Mouse (Mus musculus) hindbrain, postnatal 0 days (tissue): ENCODE results near the gene Abca4. TPM values are rescaled to one million over a fixed set of nuclear protein-coding genes. Genes with fewer than 3 reads are reported as not detected.

Experiments
- ATAC-seq: fragments of 200-750 bp; cut with Nextera tagmentation; 2 replicates; pipeline ENCODE4 v1.8.0; 2017; ENCODE audit warnings: mild to moderate bottlenecking, moderate TSS enrichment, moderate library complexity
- DNase-seq: peaks from one replicate; pipeline ENCODE4 v3.0.0-alpha.2; 2015; ENCODE audit warnings: low spot score
- H3K27ac ChIP-seq: fragments of 300-500 bp; sonication (generic); 2 replicates; pipeline ENCODE4 v1.5.1; 2014; ENCODE audit warnings: mild to moderate bottlenecking
- H3K27me3 ChIP-seq: fragments of 300-500 bp; sonication (generic); 2 replicates; pipeline ENCODE4 v1.6.1; 2014; ENCODE audit warnings: low read length, mixed read lengths; ENCODE audit not compliant: insufficient read depth
- H3K36me3 ChIP-seq: fragments of 300-500 bp; sonication (generic); 2 replicates; pipeline ENCODE4 v1.6.1; 2014; ENCODE audit warnings: low read length, mixed read lengths; ENCODE audit not compliant: insufficient read depth
- H3K4me1 ChIP-seq: fragments of 300-500 bp; sonication (generic); 2 replicates; pipeline ENCODE4 v1.6.1; 2014; ENCODE audit warnings: antibody characterized with exemption, low read length, mixed read lengths; ENCODE audit not compliant: insufficient read depth
- H3K4me2 ChIP-seq: fragments of 300-500 bp; sonication (generic); 2 replicates; pipeline ENCODE4 v1.6.1; 2014; ENCODE audit warnings: low read depth, mild to moderate bottlenecking, low read length, moderate library complexity, mixed read lengths
- H3K4me3 ChIP-seq: fragments of 300-500 bp; sonication (generic); 2 replicates; pipeline ENCODE4 v1.5.1; 2014; ENCODE audit warnings: low read length
- H3K9ac ChIP-seq: fragments of 300-500 bp; sonication (generic); replicated peaks from 2 replicates; pipeline ENCODE4 v1.6.1; 2014; ENCODE audit warnings: mild to moderate bottlenecking, low read length, moderate library complexity, mixed read lengths
- H3K9me3 ChIP-seq: fragments of 300-500 bp; sonication (generic); 2 replicates; pipeline ENCODE4 v1.6.1; 2016; ENCODE audit warnings: low read length, mixed read lengths
- CTCF ChIP-seq: IDR thresholded peaks from 2 replicates; pipeline ENCODE4 v1.5.1; 2016; ENCODE audit warnings: antibody characterized with exemption, control low read depth, low read depth
- WGBS: fragments of 180-500 bp; shearing (Covaris S2); extraction: QIAGEN DNeasy Blood & Tissue Kit; methylation state at CpG from one replicate; pipeline ENCODE4 v1.1.7; 2014; 5-methylcytosine and 5-hydroxymethylcytosine counted together
- polyA plus RNA-seq: library from polyadenylated mRNA; unstranded; fragments of >200 nt; fragmentation: Nextera tagmentation; extraction: Ambion mirVana; gene quantifications from 2 replicates; pipeline ENCODE4 v1.2.1, GENCODE M21; 2015
- total RNA-seq: library from RNA; depleted of rRNA; stranded (reverse); fragments of >200 nt; gene quantifications from 2 replicates; pipeline ENCODE4 v1.2.3, GENCODE M21; 2014

Gene Abca4
- total and polyA plus RNA-seq, 2 experiments from 2014 or later, result 4.8 to 11.7 TPM

GRCm38 (mm10) chr3:122173526-122174150 is 129.4 kb downstream of the Abca4 start:
- 42% methylated on average over 15 of the region's 15 CpGs for WGBS
- no peak overlapping the region for H3K4me2 ChIP-seq
- no peaks in the 10 kb centered on the region for H3K4me1 ChIP-seq
- no peaks in the 10 kb centered on the region for H3K36me3 ChIP-seq
- H3K27me3 ChIP-seq, result no peaks in the 10 kb centered on the region
- peak; percentile 38 for DNase-seq
- no peak overlapping the region for H3K9ac ChIP-seq
- ATAC-seq, result no peak
- no peak for TF ChIP-seq CTCF
- H3K9me3 ChIP-seq, result no peaks in the 10 kb centered on the region
- H3K27ac ChIP-seq, result no peak overlapping the region
- no peak overlapping the region for H3K4me3 ChIP-seq

- no peak for DNase-seq
- Histone ChIP-seq H3K27me3 (no peaks in the 10 kb centered on the region), H3K9ac (no peak overlapping the region), H3K27ac (no peak overlapping the region), H3K4me3 (no peak overlapping the region), H3K9me3 (no peaks in the 10 kb centered on the region), H3K36me3 (no peaks in the 10 kb centered on the region), H3K4me1 (no peaks in the 10 kb centered on the region), H3K4me2 (no peak overlapping the region)
- WGBS, result 72% methylated on average over 6 of the region's 6 CpGs
- TF ChIP-seq CTCF, result no peak
- ATAC-seq, result no peak
Observed at GRCm38 (mm10) chr3:122176018-122176417, 131.8 kb downstream of the Abca4 start.

DNA sequence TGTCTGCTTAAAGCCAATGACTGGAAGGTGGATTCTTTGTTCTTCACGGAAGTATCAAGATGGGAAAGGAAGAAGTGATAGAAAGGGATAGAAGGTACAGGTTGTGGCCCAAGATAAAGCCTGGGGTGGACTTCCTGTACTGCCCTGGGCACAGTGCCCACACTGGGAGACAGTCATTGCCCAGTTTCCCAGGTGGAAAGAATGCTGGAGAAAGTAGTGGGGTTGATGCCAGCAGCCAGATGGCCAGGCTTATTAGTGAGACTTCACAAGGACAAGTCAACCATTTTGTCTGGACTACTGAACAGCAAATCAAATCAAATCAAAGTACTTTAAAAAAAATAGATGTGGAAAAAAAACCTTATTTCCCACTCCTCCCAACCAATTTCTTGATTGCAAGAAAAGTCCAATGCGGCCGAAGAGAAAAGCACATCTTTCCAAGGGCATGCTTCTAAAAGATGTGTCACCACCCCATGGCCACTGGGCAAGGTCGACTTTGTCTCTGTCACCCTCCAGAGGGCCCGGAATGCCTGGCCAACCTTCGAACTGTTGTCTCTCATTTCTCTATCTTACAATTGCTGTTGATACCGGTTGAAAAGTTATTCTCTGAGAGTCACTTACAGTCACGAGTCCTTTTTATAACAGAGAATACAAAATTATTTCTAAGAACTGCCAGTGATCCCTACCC is 132.6 kb downstream of the Abca4 start:
- no peaks in the 10 kb centered on the region for H3K4me1 ChIP-seq
- no peak overlapping the region for H3K4me3 ChIP-seq
- H3K27ac ChIP-seq, result no peak overlapping the region
- no peaks in the 10 kb centered on the region for H3K27me3 ChIP-seq
- H3K9me3 ChIP-seq, result no peaks in the 10 kb centered on the region
- no peak overlapping the region for H3K9ac ChIP-seq
- DNase-seq (peak; percentile 80), ATAC-seq (peak; percentile 61; the same call in 1 of the 2 replicates)
- 71% methylated on average over 8 of the region's 8 CpGs for WGBS
- H3K4me2 ChIP-seq, result no peak overlapping the region
- no peak for TF ChIP-seq CTCF
- no peaks in the 10 kb centered on the region for H3K36me3 ChIP-seq

DNA sequence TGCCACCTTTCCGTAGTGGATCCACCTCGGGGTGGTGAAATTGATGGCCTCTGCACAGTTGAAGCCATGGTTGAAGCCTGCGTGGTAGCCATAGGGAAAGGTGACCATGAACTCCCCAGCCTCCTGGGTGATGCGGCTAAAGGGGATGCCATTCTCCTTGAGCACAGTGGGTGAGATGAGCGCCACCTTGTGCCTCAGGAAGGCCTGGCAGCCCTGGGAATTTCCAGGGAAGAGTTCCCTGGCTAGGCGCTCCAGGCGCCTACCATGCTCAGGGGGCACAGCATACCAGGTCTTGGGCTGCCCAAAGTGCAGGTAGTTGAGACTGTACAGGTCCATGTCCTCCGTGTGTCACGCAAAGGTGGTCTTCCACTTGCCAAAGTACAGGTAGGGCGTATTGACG is 139.9 kb downstream of the Abca4 start:
- Histone ChIP-seq H3K27ac (no peak overlapping the region), H3K9ac (no peak overlapping the region), H3K9me3 (no peaks in the 10 kb centered on the region), H3K27me3 (no peaks in the 10 kb centered on the region), H3K4me3 (no peak overlapping the region), H3K36me3 (no peaks in the 10 kb centered on the region), H3K4me2 (no peak overlapping the region), H3K4me1 (no peaks in the 10 kb centered on the region)
- peak; percentile 44 for TF ChIP-seq CTCF
- ATAC-seq (no peak), DNase-seq (no peak)
- 60% methylated on average over 11 of the region's 11 CpGs for WGBS

DNA sequence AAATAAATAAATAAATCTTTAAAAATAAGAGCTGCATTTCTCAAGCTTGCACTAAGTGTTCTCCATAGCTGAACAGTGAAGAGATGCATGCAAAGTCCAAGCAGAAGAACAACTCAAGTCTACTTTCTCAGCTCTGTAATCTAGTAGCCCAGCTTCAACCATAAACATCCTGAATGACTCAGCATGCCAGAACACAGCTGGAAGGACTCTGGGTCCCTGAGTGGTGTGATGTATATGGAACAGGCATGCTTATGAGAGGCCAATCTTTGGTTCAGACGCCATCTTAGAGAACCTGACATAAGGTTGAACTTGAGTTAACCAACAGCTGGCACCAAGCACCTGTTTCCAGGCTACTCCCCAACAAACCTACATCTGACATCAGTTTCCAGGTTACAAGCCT is 142.7 kb downstream of the Abca4 start:
- 85% methylated on average over 1 of the region's 1 CpGs for WGBS
- ATAC-seq, result no peak
- no peak overlapping the region for H3K4me2 ChIP-seq
- no peak overlapping the region for H3K27ac ChIP-seq
- no peaks in the 10 kb centered on the region for H3K36me3 ChIP-seq
- H3K4me1 ChIP-seq, result no peaks in the 10 kb centered on the region
- H3K27me3 ChIP-seq, result no peaks in the 10 kb centered on the region
- TF ChIP-seq CTCF, result no peak
- H3K4me3 ChIP-seq, result no peak overlapping the region
- no peaks in the 10 kb centered on the region for H3K9me3 ChIP-seq
- DNase-seq, result no peak
- no peak overlapping the region for H3K9ac ChIP-seq

DNA sequence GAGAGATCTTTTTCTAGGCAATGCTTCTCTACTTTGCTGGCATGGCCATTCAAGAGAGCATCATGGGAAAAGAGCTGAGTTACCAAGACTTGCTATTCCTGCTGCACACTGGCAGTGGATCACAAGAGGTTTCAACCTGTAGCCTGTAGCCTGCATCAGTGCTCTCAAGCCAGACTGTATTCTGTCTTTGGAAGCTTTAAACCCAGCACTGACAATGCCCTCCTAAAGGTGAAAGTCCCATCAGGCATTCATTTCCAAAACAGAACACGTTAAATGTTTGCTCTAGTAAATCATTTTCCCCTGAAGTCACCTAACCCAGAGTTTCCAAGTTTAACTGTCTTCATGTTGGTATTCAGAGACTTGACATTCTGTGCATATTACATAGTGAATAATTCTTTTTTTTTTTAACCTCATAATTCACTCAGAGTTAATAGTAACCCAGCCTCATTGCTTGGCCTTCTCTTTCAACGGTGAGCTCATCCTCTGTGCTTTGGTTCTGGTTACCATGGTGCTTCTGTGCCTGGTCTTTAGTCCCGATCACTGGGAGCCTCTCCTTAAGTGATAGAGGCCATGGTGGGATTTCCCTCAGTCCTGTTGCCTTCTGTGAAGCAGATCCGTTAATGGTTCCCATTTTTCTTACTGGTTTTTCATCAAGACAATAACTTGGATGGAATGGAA is 152.5 kb downstream of the Abca4 start:
- no peak for ATAC-seq
- WGBS, result 66% methylated on average over 4 of the region's 4 CpGs

GRCm38 (mm10) chr3:122198532-122198931 is 154.3 kb downstream of the Abca4 start:
- Histone ChIP-seq H3K4me2 (no peak overlapping the region), H3K9me3 (no peaks in the 10 kb centered on the region), H3K4me1 (no peaks in the 10 kb centered on the region), H3K27me3 (no peaks in the 10 kb centered on the region), H3K36me3 (no peaks in the 10 kb centered on the region), H3K9ac (no peak overlapping the region), H3K27ac (no peak overlapping the region), H3K4me3 (no peak overlapping the region)
- DNase-seq (no peak), ATAC-seq (no peak)
- WGBS, result 80% methylated on average over 2 of the region's 2 CpGs
- no peak for TF ChIP-seq CTCF

More for the DNA sequence above, 152.5 kb downstream of the Abca4 start:
- Histone ChIP-seq H3K9me3 (no peaks in the 10 kb centered on the region), H3K4me3 (no peak overlapping the region), H3K9ac (no peak overlapping the region), H3K27ac (no peak overlapping the region), H3K4me1 (no peaks in the 10 kb centered on the region), H3K4me2 (no peak overlapping the region), H3K36me3 (no peaks in the 10 kb centered on the region), H3K27me3 (no peaks in the 10 kb centered on the region)
- TF ChIP-seq CTCF, result no peak
- DNase-seq, result no peak
